Mouse (Mus musculus) gastrocnemius, adult 8-10 months (tissue): ENCODE data around the gene Them7. TPM values are rescaled to one million over a fixed set of nuclear protein-coding genes. Genes with fewer than 3 reads are reported as not detected.

Experiments used
- DNase-seq, 2 experiments: peaks; one replicate each; pipeline ENCODE4 v3.0.0; 2022; ENCODE audit warnings: low spot score in 2 of 2
- total RNA-seq, 4 experiments: library from RNA; stranded (reverse); gene quantifications; 2 replicates each; pipeline ENCODE4 v1.2.4; 2022

The Them7 gene
- total RNA-seq, result not detected

GRCm38 (mm10) chr2:105224134-105224986, at the start of gene Them7:
Gene Them7, plus strand, starts transcription at chr2:105224320.
- no peak for DNase-seq

DNA sequence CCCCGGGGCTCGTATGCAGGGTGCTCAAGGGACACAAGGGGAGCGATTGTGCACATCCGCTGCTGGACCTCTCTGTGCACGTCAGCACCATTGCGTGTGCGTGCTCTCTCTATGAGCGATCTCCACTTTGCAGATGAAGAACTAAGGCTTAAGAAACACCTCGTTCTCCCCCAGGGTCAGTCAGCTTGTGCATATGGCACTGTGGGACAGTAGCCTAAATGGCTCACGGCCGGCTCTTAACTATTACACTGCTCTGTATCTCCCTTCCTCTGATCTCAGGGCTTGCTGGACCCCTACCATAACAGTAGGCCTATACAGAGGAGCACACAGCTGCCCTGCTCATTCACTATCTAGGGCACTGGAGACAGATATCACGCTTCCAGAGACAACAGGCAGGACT, 45.2 kb upstream of the Them7 start:
- DNase-seq, result no peak

- DNase-seq, result no peak
Measured at GRCm38 (mm10) chr2:105182501-105182900, 41.6 kb upstream of the Them7 start.

- DNase-seq, result no peak
Measured at GRCm38 (mm10) chr2:105185140-105185539, 39.0 kb upstream of the Them7 start.

DNA sequence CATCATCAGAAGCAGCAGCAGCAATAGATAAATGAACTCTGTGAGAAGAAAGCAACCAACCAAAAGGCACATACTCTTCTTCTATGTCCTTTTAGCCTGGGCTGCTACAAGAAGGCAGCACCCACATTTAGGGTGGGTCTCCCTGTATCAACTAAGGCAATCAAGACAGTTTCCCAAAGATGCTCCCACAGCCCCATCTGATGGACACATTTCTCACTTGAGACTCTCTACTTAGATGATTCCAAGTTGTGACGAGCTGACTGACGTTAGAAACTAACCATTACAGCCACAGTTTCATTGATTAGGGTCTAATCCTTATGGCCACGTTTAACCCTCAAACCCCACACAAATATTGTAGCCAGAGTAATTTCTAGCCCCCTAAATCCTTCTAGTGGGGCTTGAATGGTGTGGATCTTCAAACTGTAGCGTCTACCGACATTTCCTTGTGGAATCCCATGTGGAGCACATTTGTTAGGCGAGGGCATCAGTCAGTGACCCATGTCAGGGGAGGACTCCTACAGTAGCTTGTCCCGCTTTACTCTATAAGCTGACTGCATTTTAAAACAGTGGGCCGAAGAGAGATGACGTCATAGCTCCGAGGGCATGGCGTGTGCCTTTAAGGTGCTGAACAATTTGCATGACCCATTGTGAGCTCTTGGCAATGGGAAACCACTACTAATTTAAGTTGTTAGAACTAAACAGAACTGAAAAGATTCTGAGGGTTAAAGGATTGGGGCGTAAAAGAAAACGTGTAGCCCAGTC, 38.2 kb upstream of the Them7 start:
- DNase-seq, result no peak

GRCm38 (mm10) chr2:105186591-105186990, 37.5 kb upstream of the Them7 start:
- DNase-seq, result no peak

DNA sequence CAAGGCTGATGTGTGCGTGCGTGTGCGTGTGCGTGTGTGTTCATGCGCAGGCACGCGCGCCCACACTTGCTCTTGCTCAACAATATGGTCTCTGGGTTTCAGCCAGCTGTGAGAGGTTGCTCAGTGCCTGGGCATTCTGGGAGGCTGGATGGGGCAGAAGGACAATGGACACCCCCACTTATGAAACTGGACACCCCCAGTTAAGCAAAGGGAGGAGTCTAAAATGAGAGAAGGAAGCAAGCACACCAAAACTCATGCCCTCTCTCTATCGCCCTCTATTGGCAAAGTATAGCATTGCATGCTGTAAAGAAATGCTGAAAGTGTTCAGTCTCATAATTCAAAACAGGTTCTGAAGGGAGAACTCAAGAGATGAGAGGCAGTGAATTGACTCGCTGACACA, 35.9 kb upstream of the Them7 start:
- no peak for DNase-seq

GRCm38 (mm10) chr2:105189352-105189751, 34.8 kb upstream of the Them7 start:
- DNase-seq, result no peak

DNA sequence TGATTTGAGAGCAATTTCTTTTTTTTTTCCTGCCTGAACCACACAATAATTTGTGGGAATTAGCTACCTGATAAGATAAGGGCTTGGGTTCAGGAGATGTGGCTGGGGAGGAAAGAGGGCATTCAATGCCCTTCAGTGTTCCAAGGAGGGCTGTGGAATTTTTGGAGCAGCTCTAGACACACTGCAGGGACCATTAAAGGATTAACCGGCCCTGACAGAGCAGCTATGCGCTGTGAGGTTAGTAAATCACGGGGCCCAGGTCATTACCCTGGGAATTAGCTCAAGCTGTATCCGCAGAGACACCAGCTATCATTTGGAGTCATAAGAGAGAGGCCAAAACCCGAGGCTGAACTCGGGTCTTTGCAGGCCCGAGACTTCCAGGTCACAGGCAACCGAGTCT, 24.0 kb upstream of the Them7 start:
- DNase-seq, result no peak

- DNase-seq, result no peak
Measured at GRCm38 (mm10) chr2:105206563-105207174, 17.5 kb upstream of the Them7 start.

GRCm38 (mm10) chr2:105212839-105213238, 11.3 kb upstream of the Them7 start:
- DNase-seq, result no peak

- no peak for DNase-seq
Measured at GRCm38 (mm10) chr2:105215914-105216313, 8.2 kb upstream of the Them7 start.

DNA sequence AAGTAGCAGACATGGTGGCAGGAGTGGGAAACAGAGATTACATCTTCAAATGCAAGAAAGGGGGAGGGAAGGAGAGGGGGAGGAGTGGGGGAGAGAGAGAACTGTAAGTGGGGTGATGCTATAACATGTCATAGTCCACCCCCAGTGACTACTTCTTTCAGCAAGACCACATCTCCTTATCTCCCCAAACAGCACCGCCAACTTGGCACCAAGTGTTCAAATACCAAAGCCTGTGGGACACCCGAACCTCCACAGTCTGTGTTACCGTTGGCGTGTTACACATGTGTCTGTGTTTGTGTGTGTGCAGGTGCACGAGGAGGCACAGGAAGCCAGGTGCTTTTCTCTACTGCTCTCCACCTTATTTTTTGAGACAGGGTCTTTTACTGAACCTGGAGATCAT, 4.9 kb upstream of the Them7 start:
- no peak for DNase-seq

- no peak for DNase-seq
Measured at GRCm38 (mm10) chr2:105219664-105220063, 4.5 kb upstream of the Them7 start.

DNA sequence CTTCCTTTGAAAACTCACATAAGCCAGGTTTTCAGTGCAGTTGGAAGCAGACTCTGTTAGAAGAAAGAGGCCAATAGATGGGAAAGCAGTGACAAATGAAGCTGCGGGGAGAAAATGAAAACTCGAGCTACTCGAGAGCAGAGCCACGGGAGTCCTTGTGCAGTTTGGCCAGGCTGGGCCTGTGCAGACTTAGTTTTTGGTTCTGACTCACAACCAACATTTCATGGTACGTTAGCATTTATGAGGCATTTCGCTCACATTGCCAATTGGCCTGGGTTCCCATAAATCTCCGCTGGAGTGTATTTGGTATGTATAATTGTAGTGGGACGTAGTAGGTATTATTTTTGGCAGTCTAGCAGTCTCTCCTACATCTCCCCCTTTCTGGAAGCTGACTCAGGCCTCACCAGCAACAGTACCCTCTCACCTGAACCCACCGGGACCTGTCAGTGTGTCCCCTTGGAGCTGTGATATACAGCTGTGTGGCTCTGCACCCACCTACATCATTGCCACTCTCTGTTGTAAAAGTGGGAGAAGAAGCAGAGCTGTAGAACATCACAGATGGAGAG, 3.3 kb upstream of the Them7 start:
- DNase-seq, result no peak

DNA sequence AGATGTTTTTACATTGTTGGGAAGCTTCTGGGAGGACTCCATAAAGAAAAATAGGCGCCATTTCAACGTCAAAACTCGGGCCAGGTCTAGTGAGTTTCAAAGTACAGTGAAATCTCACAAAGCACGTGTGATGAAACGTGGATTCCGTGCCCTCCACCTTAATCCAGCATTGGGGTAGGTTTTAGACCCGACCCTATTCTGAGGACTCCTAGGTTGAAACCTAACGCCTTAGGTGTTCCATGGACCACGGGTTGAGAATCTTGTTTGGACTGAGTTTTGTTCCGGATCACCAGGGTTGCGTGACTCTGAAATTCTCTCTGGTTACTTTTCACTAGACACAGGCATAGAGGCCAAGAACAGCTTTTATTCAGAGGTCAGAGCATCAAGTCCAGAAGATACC, 514 bp upstream of the Them7 start:
- DNase-seq, result no peak

- no peak for DNase-seq
Measured at GRCm38 (mm10) chr2:105224987-105225375, 861 bp downstream of the Them7 start.

DNA sequence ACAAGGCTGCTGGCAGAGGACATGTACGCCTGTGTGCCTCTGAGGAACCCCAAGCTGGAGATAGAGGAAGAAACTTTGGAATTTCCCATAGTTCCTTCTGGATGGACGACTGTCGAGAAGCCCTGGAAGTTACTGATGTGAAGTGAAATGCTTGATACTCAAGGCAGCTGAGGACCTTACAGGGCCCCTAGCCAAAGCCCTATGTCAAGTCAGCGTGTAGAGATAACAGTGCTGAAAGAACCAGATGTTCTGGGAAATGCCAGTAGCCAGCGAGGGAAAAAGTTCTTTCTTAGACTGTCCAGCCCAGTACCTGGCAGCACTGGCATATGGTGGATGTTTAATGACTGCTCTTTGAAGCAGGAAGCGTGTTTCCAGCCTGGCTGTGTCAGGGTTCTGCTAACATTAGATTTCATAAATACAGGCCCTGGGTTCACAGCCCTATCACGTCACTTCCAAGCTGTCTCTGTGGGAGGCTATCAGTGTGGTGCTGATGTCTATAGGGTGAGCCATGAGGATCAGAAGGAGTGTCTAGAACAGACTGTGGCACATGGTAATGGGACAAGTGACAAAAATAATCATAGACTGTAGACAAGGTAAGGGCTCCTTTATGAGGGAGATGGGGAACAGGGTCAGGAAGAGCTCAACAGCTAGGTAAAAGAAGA, 2.3 kb downstream of the Them7 start:
- no peak for DNase-seq

GRCm38 (mm10) chr2:105228416-105228815, 4.3 kb downstream of the Them7 start:
- DNase-seq, result no peak

DNA sequence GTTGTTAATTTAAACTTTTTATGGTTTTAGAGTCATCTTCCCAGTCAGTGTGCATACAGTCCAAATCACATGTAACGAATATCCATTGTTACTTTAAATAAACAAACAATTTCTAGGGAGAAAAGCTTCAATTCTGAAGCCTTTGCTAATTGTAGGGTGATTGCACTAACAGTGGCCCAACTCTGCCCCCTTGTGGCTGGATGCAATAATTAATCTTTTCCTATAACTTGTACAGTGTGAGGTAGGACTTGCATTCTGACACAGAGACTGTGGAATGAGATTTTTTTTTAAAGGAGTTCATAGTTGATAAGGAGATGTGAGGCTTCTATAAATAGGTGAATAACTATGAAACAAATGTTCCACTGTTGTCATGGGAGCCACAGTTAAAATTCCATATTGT, 6.2 kb downstream of the Them7 start:
- DNase-seq, result no peak

- no peak for DNase-seq
Measured at GRCm38 (mm10) chr2:105232386-105232785, 8.3 kb downstream of the Them7 start.
